Mouse (Mus musculus) liver, embryonic 13.5 days (tissue): Measurements from ENCODE around the gene Rabggtb. TPM values are rescaled to one million over a fixed set of nuclear protein-coding genes. Genes with fewer than 3 reads are reported as not detected.
A peak's percentile ranks its signal among the peaks of the same experiment; 100 is the strongest.

Source experiments
- ATAC-seq: fragments of 200-750 bp; cut with Nextera tagmentation; 2 replicates; pipeline ENCODE4 v1.8.0; 2017; ENCODE audit warnings: low read depth, mild to moderate bottlenecking, moderate number of reproducible peaks, moderate library complexity
- DNase-seq: peaks from one replicate; pipeline ENCODE4 v3.0.0; 2022
- H3K27ac ChIP-seq: fragments of 300-500 bp; sonication (generic); 2 replicates; pipeline ENCODE4 v1.5.1; 2015; ENCODE audit warnings: moderate library complexity, mild to moderate bottlenecking, inconsistent platforms
- H3K27me3 ChIP-seq: fragments of 300-500 bp; sonication (generic); 2 replicates; pipeline ENCODE4 v1.6.1; 2015; ENCODE audit warnings: mild to moderate bottlenecking, inconsistent platforms
- H3K36me3 ChIP-seq: fragments of 300-500 bp; sonication (generic); 2 replicates; pipeline ENCODE4 v1.6.1; 2015; ENCODE audit warnings: mild to moderate bottlenecking, inconsistent platforms
- H3K4me1 ChIP-seq: fragments of 300-500 bp; sonication (generic); replicated peaks from 2 replicates; pipeline ENCODE4 v1.6.1; 2015; ENCODE audit warnings: inconsistent platforms
- H3K4me2 ChIP-seq: fragments of 300-500 bp; sonication (generic); 2 replicates; pipeline ENCODE4 v1.6.1; 2015; ENCODE audit warnings: inconsistent platforms, mild to moderate bottlenecking, moderate library complexity
- H3K4me3 ChIP-seq: fragments of 300-500 bp; sonication (generic); replicated peaks from 2 replicates; pipeline ENCODE4 v1.5.1; 2015; ENCODE audit warnings: mild to moderate bottlenecking, inconsistent platforms
- H3K9ac ChIP-seq: fragments of 300-500 bp; sonication (generic); 2 replicates; pipeline ENCODE4 v1.6.1; 2015; ENCODE audit warnings: mild to moderate bottlenecking, inconsistent platforms
- H3K9me3 ChIP-seq: fragments of 300-500 bp; sonication (generic); replicated peaks from 2 replicates; pipeline ENCODE4 v1.6.1; 2016; ENCODE audit warnings: inconsistent platforms
- WGBS: fragments of 180-500 bp; shearing (Covaris S2); methylation state at CpG from one replicate; pipeline ENCODE4 v1.1.7; 2015; ENCODE audit not compliant: insufficient replicate concordance; 5-methylcytosine and 5-hydroxymethylcytosine counted together
- polyA plus RNA-seq: library from polyadenylated mRNA; unstranded; fragments of >200 nt; fragmentation: Nextera tagmentation; extraction: Ambion mirVana; gene quantifications from 2 replicates; pipeline ENCODE4 v1.2.1, GENCODE M21; 2015

Rabggtb gene
- polyA plus RNA-seq, 1 experiment from 2014 or later, result 56.3 TPM

DNA sequence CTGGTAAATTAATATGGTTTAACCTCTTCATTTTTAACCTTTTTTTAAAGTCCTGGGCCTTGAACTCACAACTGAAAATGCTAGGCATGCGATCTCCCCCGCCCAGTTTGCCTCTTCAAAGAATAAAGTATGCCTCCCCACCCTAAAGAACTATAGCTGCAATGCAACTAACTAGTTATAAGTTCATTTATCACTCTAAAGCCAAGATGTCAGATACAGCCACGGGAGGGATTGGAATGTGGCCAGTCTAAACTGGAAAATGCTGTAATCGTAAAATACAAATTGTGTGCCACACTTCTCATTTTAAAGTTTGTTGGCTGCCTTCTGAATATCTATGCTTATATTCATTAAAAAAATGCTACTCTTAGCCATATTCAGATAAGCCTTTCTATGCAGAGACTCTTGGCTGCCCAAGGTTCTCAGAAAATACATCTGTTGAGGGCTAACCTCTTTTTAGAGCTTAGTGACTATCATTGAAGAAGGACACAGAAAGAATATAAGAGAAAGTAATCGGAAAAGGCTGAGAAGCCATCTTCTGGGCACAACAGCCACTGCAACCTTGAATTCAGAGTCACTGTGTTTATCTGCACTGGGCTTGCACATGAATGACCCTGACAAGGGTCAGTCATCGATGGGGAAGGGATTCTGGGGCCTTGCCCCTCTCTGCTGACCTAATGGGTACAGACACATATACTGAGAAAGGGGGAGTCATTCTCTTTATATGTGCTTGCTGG lies 868 bp upstream of the Rabggtb start:
- H3K4me3 ChIP-seq, result peak overlapping the region; percentile 76
- peak; percentile 61 for DNase-seq

DNA sequence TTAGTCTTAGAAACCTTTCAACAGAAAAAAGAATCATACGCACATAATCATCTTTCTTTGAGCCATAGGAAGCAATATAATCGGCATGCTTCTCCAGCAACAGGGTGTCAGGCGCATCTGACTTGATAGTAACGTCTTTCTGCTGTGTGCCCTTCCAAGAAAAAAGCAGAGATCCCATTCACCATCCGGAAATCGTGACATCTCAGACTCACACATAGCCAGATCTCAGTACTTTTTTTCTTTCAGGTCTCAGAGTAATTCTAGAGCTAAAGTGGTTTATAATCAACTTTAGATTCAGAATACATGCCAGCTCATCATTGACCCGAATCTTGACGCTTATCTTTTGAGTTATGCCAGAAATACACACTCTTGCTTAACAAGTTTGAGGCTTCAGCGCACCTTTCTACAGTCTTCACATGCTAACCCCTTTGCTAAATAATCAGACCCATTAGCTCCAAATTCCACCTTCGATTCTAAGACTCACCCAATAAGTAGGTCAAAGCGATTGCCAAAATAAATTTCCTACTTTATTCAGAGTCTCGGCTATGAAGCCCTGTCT lies 848 bp downstream of the Rabggtb start:
- under 1% methylated on average over 12 of the region's 12 CpGs for WGBS
- H3K9ac ChIP-seq, result peak overlapping the region; percentile 92
- no peak for DNase-seq

More for the DNA sequence above, 868 bp upstream of the Rabggtb start:
- ATAC-seq, result no peak
- peaks cover 32% of the 10 kb centered on the region for H3K36me3 ChIP-seq
- H3K27me3 ChIP-seq, result no peaks in the 10 kb centered on the region
- H3K27ac ChIP-seq, result peak overlapping the region; percentile 91
- peak overlapping the region; percentile 92 for H3K9ac ChIP-seq
- H3K4me2 ChIP-seq, result peak overlapping the region; percentile 89
- H3K4me1 ChIP-seq, result peaks cover 41% of the 10 kb centered on the region
- H3K9me3 ChIP-seq, result no peaks in the 10 kb centered on the region
- 35% methylated on average over 6 of the region's 6 CpGs for WGBS

DNA sequence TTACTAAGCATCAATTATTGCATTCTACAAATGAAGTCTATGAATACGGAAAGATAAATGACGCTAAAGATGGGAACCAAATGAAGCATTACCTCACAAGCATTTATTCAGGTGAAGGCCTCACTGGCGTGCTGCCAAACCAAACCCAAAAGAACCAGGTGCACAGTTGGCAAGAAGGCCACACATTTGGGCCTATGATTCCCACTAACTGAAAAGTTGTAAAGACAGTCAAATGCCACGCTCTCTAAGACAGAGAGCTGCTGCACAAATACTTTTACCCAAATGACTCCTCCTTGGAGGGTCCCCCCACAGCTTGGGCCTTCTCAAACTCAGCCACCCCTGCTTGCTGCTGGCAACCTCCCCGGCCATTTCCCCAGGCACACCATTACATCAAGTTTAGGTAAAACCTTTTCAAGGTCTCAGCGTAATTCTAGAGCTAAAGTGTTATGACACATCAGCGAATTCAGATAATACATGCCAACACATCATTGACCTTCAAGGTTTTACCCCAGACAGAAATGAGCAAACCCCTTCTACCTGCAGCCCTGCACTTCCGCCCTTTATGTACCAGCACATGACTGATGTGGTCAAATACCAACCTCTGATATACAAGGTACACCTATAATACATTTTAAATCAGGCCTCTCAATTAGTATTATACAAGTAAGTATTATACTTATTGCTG lies 1.5 kb downstream of the Rabggtb start:
- no peak for DNase-seq
- Histone ChIP-seq H3K4me2 (peak overlapping the region; percentile 89), H3K4me3 (peak overlapping the region; percentile 76), H3K27ac (peak overlapping the region; percentile 94), H3K27me3 (no peaks in the 10 kb centered on the region), H3K4me1 (peaks cover 54% of the 10 kb centered on the region), H3K9me3 (no peaks in the 10 kb centered on the region), H3K36me3 (peaks cover 55% of the 10 kb centered on the region), H3K9ac (peak overlapping the region; percentile 92)
- ATAC-seq, result no peak
- WGBS, result 11% methylated on average over 8 of the region's 8 CpGs

More for the DNA sequence above, 848 bp downstream of the Rabggtb start:
- Histone ChIP-seq H3K9me3 (no peaks in the 10 kb centered on the region), H3K36me3 (peaks cover 49% of the 10 kb centered on the region), H3K27ac (peak overlapping the region; percentile 94), H3K4me3 (peak overlapping the region; percentile 76), H3K27me3 (no peaks in the 10 kb centered on the region), H3K4me1 (peaks cover 54% of the 10 kb centered on the region), H3K4me2 (peak overlapping the region; percentile 89)
- no peak for ATAC-seq

DNA sequence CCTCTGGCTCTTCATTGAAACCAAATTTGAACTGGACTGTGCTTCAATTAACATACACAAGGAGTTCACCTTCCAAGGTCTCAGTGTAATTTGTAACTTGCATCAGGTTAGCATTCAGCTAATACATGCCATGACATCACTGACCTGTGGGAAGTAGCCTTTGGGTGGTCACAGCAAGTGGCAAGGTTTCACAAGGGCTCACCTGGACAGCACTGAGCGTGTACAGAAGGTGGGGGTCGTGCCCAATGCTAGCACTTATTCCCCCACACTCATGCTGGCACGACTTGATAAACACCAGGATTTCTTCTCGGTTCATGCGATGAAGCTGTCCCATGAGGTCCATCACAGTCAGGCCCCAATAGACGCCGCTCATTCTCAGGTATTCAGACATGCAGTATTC lies 2.3 kb downstream of the Rabggtb start:
- Histone ChIP-seq H3K36me3 (peaks cover 64% of the 10 kb centered on the region), H3K4me2 (peak overlapping the region; percentile 89), H3K9me3 (no peaks in the 10 kb centered on the region), H3K9ac (peak overlapping the region; percentile 92), H3K27ac (peak overlapping the region; percentile 94), H3K4me3 (peak overlapping the region; percentile 76), H3K4me1 (peaks cover 58% of the 10 kb centered on the region), H3K27me3 (no peaks in the 10 kb centered on the region)
- DNase-seq (no peak), ATAC-seq (no peak)
- 32% methylated on average over 7 of the region's 7 CpGs for WGBS

DNA sequence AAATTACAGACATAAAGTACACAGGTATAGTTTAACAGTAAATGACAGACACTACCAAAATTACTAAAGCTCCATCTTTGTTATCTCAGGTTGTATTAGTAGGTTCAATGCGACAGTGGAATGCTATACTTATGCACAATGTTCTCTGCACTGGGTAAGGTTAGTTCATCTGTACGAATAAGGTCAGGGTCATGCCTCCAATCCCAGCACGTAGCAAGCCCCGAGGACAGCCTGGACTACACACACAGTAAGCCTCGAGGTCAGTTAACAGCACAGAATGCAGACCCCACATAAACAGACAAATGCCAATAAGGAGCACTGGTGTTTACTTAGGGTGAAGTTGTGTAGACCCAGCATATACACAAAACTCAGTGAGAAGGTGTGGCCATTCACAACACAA lies 3.9 kb downstream of the Rabggtb start:
- Histone ChIP-seq H3K4me3 (peak overlapping the region; percentile 76), H3K36me3 (peaks cover 80% of the 10 kb centered on the region), H3K9me3 (no peaks in the 10 kb centered on the region), H3K4me2 (peak overlapping the region; percentile 89), H3K4me1 (peaks cover 60% of the 10 kb centered on the region), H3K27ac (peak overlapping the region; percentile 94), H3K27me3 (no peaks in the 10 kb centered on the region), H3K9ac (peak overlapping the region; percentile 92)
- WGBS, result 68% methylated on average over 5 of the region's 5 CpGs
- no peak for DNase-seq
- no peak for ATAC-seq

DNA sequence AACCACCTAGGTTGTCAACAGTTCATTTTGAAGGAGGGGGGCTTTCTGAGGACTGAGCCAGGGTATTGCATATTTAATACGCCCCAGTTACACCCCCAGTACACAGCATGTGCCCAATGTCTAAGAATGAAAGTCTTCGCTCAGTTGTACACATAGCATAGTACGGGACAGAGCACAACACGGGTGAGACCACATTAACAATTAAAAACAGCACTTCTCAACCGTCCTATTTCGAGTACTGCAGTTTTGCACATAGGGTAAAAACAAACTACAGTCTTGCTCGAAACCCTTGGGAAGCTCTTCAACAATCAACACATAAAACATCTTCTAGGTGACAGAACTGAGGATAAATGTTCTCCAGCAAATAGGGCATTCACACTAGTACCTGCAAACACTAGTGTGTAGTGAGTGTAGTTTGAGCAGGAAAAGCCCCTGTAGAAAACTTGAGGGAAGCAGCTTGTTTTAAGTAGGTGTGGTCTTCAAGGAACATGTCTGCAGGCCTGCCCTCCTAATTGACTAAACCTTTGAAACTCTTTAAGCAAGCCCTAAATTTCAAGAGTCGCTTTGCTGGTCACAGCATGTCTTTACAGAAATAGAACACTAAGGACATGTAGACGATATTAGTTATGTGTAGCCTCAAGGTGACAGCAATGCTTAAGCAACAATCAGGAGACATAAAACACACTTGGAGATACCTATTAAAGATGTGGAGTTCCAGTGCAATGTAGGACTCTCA lies 6.5 kb downstream of the Rabggtb start, which contains the start of gene Msh4:
Gene Msh4, minus strand, starts transcription at position 3 of the 736 bp plus-strand sequence.
- H3K9ac ChIP-seq, result no peak within 1 kb of the TSS
- 0 out of 2 replicates have a peak within 1 kb of the TSS, but pooled peaks have one; percentile 15 for H3K27ac ChIP-seq
- H3K36me3 ChIP-seq, result peaks cover 79% of the 10 kb centered on the region
- 72% methylated on average over 9 of the region's 9 CpGs for WGBS
- H3K4me1 ChIP-seq, result peaks cover 62% of the 10 kb centered on the region
- ATAC-seq, result peak; percentile 29
- H3K27me3 ChIP-seq, result no peaks in the 10 kb centered on the region
- H3K4me3 ChIP-seq, result no peak within 1 kb of the TSS
- H3K9me3 ChIP-seq, result no peaks in the 10 kb centered on the region
- no peak for DNase-seq
- no peak within 1 kb of the TSS for H3K4me2 ChIP-seq

DNA sequence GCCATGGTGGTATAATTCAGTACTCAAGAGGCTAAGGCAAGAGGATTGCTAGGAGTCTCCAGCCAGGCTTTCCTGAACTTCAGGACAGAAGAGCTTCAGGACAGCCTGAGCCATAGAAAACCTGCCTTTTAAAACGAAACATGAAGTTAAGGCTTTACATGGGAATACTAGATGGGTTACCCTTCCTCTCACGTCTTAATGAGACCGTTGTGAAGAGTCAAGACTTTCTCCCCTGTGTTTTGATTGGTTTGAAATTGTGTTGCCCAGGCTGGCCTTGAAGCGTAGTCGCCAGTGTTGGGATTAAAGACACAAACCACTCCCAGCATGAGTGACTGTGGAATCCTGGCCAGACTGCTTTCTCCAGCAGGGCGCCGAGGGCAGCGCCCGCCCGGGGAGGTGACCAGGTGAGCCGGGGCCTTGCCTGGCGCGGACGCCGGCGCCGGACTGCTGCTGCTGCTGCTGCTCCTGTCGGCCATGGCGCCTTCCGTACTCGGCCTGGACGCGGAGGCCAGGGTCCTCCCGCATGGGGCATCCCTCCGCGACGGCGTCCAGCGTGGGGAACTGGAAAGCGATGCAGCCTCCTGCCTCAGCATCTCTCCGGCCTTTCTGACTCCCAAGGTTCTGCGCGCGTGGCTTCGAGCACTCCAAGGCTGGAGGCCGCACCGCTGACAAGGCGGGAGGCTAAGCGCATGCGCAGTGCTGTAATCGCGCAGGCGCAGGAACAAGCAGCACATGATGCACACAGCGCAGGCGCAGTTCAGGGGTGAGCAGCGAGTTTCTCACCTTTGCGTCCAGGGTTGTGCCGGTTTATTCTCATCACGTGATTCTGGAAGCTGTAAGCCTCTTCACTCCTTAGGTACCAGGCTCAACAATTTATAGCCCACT lies 7.3 kb downstream of the Rabggtb start:
- Histone ChIP-seq H3K27me3 (no peaks in the 10 kb centered on the region), H3K9ac (no peak overlapping the region), H3K4me3 (no peak overlapping the region), H3K27ac (0 out of 2 replicates have a peak overlapping the region, but pooled peaks have one; percentile 15), H3K36me3 (peaks cover 71% of the 10 kb centered on the region), H3K9me3 (no peaks in the 10 kb centered on the region), H3K4me1 (peaks cover 61% of the 10 kb centered on the region), H3K4me2 (no peak overlapping the region)
- DNase-seq (peak; percentile 58), ATAC-seq (peak; percentile 37)
- WGBS, result 84% methylated on average over 49 of the region's 49 CpGs

DNA sequence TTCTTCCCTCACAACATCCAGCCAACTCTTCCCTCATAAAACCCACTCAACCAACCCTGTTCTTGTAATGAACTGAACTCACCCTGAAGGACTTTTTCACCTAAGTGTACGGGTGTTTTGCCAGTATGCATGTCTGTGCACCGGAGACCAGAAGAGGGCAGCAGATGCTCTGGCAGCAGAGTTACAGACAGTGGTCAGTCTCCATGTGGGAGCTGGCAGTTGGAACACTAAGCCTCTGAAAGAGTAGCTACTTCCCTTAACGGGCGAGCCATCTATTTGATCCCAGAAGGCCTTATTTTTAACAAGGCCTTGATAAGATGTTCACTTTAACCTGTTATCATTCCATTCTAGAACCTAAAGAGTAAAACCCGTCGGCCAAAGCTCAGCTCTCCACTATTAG lies 8.2 kb downstream of the Rabggtb start:
- Histone ChIP-seq H3K9ac (no peak overlapping the region), H3K9me3 (no peaks in the 10 kb centered on the region), H3K27ac (peak overlapping the region; percentile 40), H3K27me3 (no peaks in the 10 kb centered on the region), H3K4me3 (no peak overlapping the region), H3K4me2 (no peak overlapping the region), H3K36me3 (peaks cover 62% of the 10 kb centered on the region), H3K4me1 (peaks cover 54% of the 10 kb centered on the region)
- DNase-seq (peak; percentile 46), ATAC-seq (peak; percentile 49)
- WGBS, result 54% methylated on average over 6 of the region's 6 CpGs

DNA sequence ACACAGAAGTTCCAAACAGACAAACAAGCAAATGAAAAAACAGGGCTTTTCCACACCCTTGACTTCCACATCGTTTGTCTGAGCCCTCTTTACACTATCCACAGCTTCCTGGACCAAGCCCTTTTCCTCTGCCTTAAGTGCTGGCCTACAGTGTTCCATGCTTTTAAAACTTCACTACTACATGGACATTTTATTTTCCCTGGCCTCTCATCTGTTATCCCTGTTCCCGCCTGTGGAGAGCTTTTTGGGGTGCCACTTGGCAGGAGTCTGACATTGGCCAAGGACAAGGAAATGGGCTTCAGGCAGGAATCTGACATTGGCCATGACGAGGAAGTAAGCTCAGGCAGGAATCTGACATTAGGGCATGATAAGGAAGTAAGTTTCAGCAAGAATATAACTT lies 10.2 kb downstream of the Rabggtb start:
- 23% methylated on average over 3 of the region's 3 CpGs for WGBS
- H3K27ac ChIP-seq, result peak overlapping the region; percentile 31; the same call in 1 of the 2 replicates

DNA sequence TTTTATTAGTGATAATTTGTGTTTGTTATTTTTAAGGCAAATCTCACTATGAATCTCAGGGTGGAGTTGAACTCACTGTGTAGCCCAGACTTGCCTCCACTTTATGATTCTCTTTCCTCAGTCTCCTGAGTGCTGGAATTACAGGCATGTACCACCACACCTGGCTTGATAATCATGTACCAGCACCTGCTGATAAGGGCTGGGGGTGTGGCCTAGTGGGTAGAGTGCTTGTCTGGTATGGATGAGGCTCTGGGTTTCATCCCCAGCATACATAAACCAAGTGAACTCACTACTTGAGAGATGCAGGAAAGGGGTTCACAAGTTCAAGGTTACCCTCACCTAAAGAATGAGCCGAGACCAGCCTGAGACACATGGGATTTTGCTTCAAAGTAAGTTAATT lies 10.9 kb downstream of the Rabggtb start:
- Histone ChIP-seq H3K4me3 (no peak overlapping the region), H3K4me2 (no peak overlapping the region), H3K36me3 (peaks cover 35% of the 10 kb centered on the region), H3K9ac (no peak overlapping the region), H3K27me3 (no peaks in the 10 kb centered on the region; the same call in 1 of the 2 replicates), H3K9me3 (no peaks in the 10 kb centered on the region), H3K4me1 (peaks cover 36% of the 10 kb centered on the region), H3K27ac (no peak overlapping the region)
- WGBS, result 76% methylated on average over 1 of the region's 1 CpGs
- ATAC-seq (no peak), DNase-seq (peak; percentile 38)

More for the DNA sequence above, 10.2 kb downstream of the Rabggtb start:
- no peak overlapping the region for H3K4me3 ChIP-seq
- no peak overlapping the region for H3K9ac ChIP-seq
- peaks cover 42% of the 10 kb centered on the region for H3K36me3 ChIP-seq
- no peaks in the 10 kb centered on the region for H3K9me3 ChIP-seq
- H3K27me3 ChIP-seq, result no peaks in the 10 kb centered on the region; the same call in 1 of the 2 replicates
- peaks cover 35% of the 10 kb centered on the region for H3K4me1 ChIP-seq
- ATAC-seq, result no peak
- no peak overlapping the region for H3K4me2 ChIP-seq
- DNase-seq, result no peak
